Mouse (Mus musculus) urinary bladder, postnatal 4 days (tissue): Measurements from ENCODE around the gene Dnaic1.
"Not testable (repeated sequence)": the region's sequence is repeated elsewhere in the genome, so short reads cannot be mapped to it uniquely, and the experiment has no call there.

Experiments used
- DNase-seq, 2 experiments: peaks; one replicate each; pipeline ENCODE4 v3.0.0; 2021 to 2022; ENCODE audit warnings: low spot score in 2 of 2

Gene Dnaic1

DNA sequence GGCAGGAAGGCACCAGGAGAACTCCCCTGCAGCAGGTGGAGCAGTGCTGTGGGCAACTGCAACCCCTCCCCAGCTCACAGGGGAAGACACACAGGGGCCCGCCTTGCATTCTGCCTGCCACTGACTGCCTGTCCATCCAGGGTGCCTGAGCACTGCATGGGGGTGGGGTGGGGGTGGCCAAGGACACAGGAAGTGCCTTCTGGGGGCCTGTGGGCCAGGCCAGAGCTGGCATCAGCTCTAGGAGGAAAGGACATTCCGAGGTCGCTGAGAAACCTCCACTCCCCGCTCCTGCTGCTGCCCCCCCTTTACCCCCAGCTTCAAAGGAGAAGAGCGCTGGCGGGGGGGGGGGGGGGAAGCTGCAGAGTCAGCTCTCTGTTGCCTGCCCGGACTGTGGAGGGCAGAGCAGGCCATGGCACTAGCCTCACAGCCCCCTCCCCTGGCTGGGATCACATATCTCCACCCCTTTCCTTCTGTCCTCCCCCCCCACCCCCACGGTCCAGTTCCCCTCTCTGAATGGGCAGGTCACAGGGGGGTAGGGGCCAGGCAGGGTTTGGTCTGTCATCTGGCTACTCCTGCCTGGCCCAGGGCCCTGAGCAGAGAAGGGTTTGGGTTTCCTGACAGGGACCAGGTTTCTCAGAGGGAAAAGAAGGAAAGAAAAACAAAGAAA lies 95.6 kb downstream of the Dnaic1 start:
- no peak for DNase-seq

GRCm38 (mm10) chr4:41666646-41667045 lies 97.1 kb downstream of the Dnaic1 start:
- no peak for DNase-seq

- no peak for DNase-seq
Observed at GRCm38 (mm10) chr4:41670836-41671235, 101.3 kb downstream of the Dnaic1 start.

GRCm38 (mm10) chr4:41671500-41671899 lies 101.9 kb downstream of the Dnaic1 start:
- DNase-seq: no peak

- DNase-seq: no peak
Observed at GRCm38 (mm10) chr4:41671963-41672480, 102.4 kb downstream of the Dnaic1 start.

GRCm38 (mm10) chr4:41672522-41672963 lies 103.0 kb downstream of the Dnaic1 start:
- no peak for DNase-seq

DNA sequence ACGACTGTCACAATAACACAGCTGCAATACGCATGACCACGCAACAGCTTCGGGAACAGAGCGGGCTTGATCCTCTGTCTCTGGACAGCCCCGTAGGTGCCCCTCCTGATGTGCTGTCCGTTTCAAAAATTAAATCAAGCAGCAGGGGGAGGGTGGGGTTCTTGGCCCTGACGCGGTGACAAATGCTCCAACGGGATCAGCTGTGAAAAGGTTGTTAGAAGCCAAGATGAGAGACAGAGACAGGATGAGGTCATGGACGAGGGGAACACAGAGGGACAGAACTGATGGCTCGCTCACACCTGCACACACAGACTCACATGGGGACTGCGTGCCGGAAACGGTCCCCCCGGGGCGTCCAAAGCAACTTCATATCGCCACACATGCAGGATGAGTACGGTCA lies 103.6 kb downstream of the Dnaic1 start:
- no peak for DNase-seq

GRCm38 (mm10) chr4:41676248-41677005 lies 106.9 kb downstream of the Dnaic1 start:
- no peak for DNase-seq

DNA sequence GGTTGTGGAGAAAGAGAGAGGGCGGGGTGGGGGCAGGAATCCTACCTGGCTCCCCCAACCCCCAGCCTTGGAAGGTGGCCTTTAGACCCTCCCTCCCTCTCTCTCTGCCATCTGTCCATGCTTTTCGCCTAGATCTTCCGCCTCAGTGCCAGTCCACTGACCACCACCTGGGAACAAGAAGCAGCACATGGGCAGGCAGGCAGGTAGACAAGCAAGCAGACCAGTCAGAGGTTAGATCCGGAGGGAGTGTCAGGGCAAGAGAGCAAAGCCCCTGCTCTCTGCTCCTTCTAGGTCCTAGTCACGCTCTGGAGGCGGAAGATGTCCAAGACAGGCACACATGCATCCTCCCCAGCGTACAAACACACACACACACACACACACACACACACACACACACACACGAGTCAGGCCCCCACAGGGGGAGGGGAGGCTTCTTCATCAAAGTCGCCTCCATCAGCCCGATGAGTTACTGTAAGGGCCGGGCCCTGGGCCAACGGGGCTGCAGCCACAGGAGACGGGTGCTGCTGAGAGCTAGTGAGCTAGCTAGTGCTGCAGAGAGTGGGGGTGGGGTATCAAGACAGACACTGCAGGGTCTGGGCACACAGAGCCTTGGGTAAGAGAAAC lies 107.5 kb downstream of the Dnaic1 start:
- peak in 1 of 2 experiments; percentile 62 for DNase-seq

- DNase-seq: no peak
Observed at GRCm38 (mm10) chr4:41678863-41679262, 109.3 kb downstream of the Dnaic1 start.

DNA sequence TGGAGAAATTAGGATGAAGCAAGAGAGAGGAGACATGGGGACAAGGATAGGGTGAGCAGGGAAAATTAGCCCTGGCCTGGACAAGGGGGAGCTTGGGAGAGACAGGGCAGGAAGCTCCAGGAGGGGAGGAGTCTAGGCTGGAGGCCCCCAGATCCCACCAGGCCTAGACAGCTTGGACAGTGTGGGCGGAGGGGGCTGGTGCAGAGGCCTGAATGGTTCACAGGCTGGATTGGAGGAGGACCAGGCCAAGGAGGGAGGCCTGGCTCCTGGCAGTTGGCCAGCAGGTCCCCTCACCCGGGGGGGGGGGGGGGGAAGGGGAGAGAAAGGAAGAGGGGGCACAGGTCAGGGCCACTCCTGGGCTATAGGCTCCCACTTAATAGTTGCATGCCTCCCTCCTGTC lies 109.7 kb downstream of the Dnaic1 start:
- no peak for DNase-seq

- no peak for DNase-seq
Observed at GRCm38 (mm10) chr4:41681176-41681575, 111.6 kb downstream of the Dnaic1 start.

DNA sequence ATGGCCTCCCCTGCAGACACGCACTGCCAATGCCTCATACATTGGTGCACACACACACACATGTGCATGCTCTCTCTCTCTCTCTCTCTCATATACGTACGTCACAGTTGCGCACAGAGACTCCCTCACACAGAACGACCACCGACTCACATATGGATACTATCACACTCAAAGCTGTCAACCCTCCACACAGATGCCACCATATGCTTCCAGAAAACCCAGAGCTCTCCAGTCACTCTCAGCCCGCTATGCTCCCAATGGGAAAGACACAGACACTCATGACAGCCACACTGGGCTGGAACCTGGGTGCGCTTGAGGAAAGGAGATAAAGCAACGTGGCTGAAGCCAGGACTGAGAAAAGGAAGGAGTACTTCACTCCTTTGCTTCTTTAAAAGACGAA lies 112.4 kb downstream of the Dnaic1 start:
- DNase-seq: no peak

DNA sequence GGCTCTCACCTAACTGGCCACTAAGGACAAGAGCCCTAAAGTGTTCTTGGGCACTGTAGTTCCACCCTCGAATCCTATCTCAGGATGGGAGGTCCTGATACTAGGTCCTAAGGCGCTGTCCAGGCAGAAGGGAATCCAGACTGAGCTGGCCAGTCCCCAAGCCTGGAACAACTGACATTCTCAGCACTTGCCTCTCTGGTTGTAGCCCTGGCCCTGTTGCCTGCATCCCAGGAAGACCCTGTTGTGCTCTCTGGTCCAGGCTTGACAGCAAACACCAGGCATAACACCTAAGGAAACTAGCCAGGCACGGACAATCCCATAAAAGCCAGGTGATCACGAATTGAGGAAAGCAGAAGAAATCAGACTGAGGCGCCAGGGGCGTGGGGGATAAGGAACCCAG lies 113.2 kb downstream of the Dnaic1 start:
- DNase-seq: no peak

DNA sequence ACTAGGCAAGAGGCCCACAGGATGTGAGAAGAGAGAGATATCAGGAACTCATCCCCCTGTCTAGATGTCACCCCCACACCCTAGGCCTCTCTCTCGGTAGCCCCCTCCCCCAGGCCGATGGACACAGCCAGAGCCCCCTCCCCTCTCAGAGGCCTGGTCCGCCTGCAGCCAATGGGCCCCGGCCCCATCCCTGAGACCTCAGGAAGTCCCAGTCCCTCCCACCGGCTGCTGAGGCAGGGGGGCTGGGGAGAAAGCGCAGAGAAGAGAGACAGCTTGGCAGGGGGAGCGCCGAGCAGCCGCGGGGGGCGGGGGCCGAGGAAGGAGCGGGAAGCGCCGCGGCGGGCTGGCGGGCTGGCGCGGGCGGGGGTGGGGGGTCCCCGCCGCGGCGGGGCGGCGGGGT lies 113.7 kb downstream of the Dnaic1 start:
- DNase-seq: not testable (repeated sequence)

GRCm38 (mm10) chr4:41684131-41684930 lies 114.8 kb downstream of the Dnaic1 start:
- not testable (repeated sequence) for DNase-seq

DNA sequence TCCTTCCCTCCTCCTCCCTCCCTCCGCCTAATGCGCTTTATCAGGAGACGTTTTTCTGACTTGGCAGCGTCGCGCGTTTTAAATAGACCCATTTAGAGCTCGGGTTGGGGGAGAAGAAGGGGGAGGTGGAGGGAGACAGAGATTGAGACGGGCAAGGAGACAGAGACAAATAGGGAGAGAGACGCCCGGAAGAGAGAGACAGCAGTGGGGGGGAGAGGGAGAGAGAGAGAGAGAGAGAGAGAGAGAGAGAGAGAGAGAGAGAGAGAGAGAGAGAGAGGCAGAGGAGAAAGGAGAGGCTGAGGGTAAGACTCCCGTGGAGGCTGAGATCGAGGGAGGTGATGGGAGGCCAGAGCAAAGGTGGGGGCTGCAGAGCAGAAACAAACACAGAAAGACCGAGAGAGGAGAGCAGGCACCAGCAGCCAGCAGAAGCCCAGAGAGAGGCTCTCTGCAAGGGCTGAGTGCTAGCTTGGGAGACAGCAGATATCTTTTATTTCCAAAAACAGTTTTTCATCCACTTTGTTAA lies 115.4 kb downstream of the Dnaic1 start:
- DNase-seq: not testable (repeated sequence)

- not testable (repeated sequence) for DNase-seq
Observed at GRCm38 (mm10) chr4:41685882-41686492, 116.4 kb downstream of the Dnaic1 start.
